Mouse (Mus musculus) ovary, adult 18-20 months (tissue): ENCODE data around the gene Wnt10b.
A peak's percentile ranks its signal among the peaks of the same experiment; 100 is the strongest.
"Not testable (repeated sequence)": the region's sequence is repeated elsewhere in the genome, so short reads cannot be mapped to it uniquely, and the experiment has no call there.

Source experiments
- DNase-seq: peaks from one replicate; pipeline ENCODE4 v3.0.0; 2022; ENCODE audit warnings: low spot score, mixed read lengths

The Wnt10b gene

GRCm38 (mm10) chr15:98777762-98778161, at the start of gene Wnt10b:
Wnt10b (minus strand) TSS chr15:98778150.
- DNase-seq: no peak

- no peak for DNase-seq
Measured at GRCm38 (mm10) chr15:98827611-98828011, 49.7 kb upstream of the Wnt10b start.

GRCm38 (mm10) chr15:98823434-98823833, 45.5 kb upstream of the Wnt10b start:
- DNase-seq: no peak

- no peak for DNase-seq
Measured at GRCm38 (mm10) chr15:98822147-98822546, 44.2 kb upstream of the Wnt10b start.

GRCm38 (mm10) chr15:98821403-98821802, 43.5 kb upstream of the Wnt10b start:
- DNase-seq: no peak

- no peak for DNase-seq
Measured at GRCm38 (mm10) chr15:98820937-98821336, 43.0 kb upstream of the Wnt10b start.

GRCm38 (mm10) chr15:98818171-98818570, 40.2 kb upstream of the Wnt10b start:
- DNase-seq: no peak

- no peak for DNase-seq
Measured at GRCm38 (mm10) chr15:98812741-98813424, 34.9 kb upstream of the Wnt10b start.

GRCm38 (mm10) chr15:98810212-98810611, 32.3 kb upstream of the Wnt10b start:
- not testable (repeated sequence) for DNase-seq

- no peak for DNase-seq
Measured at GRCm38 (mm10) chr15:98809390-98809789, 31.4 kb upstream of the Wnt10b start, which contains the start of gene Ddn. Ddn (minus strand) TSS chr15:98809490.

- no peak for DNase-seq
Measured at GRCm38 (mm10) chr15:98808651-98809134, 30.7 kb upstream of the Wnt10b start.

GRCm38 (mm10) chr15:98807895-98808650, 30.1 kb upstream of the Wnt10b start:
- no peak for DNase-seq

- DNase-seq: no peak
Measured at GRCm38 (mm10) chr15:98806809-98807770, 29.1 kb upstream of the Wnt10b start.

- DNase-seq: no peak
Measured at GRCm38 (mm10) chr15:98806071-98806808, 28.3 kb upstream of the Wnt10b start.

GRCm38 (mm10) chr15:98805324-98806040, 27.5 kb upstream of the Wnt10b start:
- peak; percentile 29 for DNase-seq

GRCm38 (mm10) chr15:98804054-98804453, 26.1 kb upstream of the Wnt10b start:
- DNase-seq: peak; percentile 52

- DNase-seq: no peak
Measured at GRCm38 (mm10) chr15:98802926-98803325, 25.0 kb upstream of the Wnt10b start.

GRCm38 (mm10) chr15:98799396-98799795, 21.4 kb upstream of the Wnt10b start:
- peak; percentile 33 for DNase-seq

- no peak for DNase-seq
Measured at GRCm38 (mm10) chr15:98798903-98799302, 21.0 kb upstream of the Wnt10b start.

GRCm38 (mm10) chr15:98797835-98798492, 20.0 kb upstream of the Wnt10b start:
- DNase-seq: no peak
